Mouse (Mus musculus): ENCODE data around the gene Acsl5.

DNA sequence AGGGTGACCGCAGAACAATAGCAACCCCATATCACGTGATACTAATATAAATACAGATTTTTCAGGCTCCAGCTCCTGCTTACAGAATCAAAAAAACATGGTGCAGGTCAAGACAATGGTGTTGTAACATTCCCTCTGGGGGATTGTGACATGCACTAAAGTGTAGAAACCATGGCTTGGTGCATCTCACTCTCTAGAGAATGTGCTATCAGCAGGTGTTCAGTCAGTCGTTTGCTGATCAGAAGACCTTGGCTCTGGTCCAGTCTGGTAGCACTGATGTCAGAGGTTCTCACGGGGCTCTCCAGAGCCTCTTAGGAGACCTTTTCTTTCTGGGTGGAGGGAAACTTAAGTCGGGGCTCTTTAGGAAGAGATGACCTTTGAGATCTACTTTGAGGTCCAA is 1.3 kb upstream of the Acsl5 start:
- TF ChIP-seq CTCF (IDR thresholded peaks at IDR 0.05; ENCODE audit: extremely low read depth, insufficient read length, insufficient replicate concordance, low read depth, low read length) (no peak), POLR2A (IDR thresholded peaks at IDR 0.05; ENCODE audit: low read depth, low read length) (no peak)
